Mouse (Mus musculus) kidney, adult 11 months (tissue): ENCODE results near the gene Ick.
"Not testable (repeated sequence)": the region's sequence is repeated elsewhere in the genome, so short reads cannot be mapped to it uniquely, and the experiment has no call there.

ENCODE experiments used
- DNase-seq: peaks from one replicate; pipeline ENCODE4 v3.0.0; 2022

Gene Ick

DNA sequence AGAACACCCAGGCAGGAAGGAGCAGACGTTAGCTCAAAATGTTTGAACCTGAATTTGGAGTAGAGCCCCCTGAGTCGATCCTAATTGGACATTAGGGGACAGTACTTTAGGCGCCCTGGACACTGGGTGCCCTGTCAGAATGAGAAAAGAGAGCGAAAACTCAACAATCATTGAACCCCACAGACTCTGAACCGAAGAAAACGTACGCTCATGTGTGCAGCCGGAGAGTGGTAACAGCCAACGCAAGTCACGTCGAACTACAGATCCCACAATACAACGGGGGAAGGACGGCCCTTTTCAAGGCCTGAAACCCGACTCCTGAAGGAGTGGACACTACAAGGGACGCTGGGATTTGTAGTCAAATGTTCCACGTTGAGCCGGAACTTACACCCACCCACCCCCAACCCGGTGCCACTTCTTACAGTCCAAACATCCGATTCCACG is at the start of gene Ick, which contains the start of gene Fbxo9:
TSS of gene Ick (plus strand) at position 397 of the 444 bp plus-strand sequence.
TSS of gene Fbxo9 (minus strand) at position 270 of the 444 bp plus-strand sequence.
- peak; percentile 93 for DNase-seq

DNA sequence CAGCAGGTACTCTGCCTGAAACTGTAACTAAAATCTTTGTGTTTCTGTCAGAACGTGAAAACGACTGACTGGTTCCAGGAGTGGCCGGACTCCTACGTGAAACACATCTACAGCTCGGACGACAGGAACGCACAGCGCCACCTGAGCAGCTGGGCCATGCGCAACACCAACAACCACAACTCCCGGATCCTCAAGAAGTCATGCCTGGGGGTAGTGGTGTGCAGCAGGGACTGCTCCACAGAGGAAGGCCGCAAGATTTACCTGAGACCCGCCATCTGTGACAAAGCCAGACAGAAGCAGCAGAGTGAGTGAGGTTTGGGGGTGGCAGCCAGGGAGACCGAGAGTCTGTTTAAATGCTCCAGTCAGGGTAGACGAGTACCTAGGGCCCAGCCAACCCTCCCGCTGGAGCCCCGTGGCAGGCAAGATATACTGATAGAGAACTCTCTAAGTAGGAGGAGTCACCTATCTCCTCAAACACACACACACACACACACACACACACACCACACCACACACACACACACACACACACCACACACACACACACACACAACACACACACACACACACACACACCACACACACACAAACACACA is 49.4 kb upstream of the Ick start:
- DNase-seq: no peak

DNA sequence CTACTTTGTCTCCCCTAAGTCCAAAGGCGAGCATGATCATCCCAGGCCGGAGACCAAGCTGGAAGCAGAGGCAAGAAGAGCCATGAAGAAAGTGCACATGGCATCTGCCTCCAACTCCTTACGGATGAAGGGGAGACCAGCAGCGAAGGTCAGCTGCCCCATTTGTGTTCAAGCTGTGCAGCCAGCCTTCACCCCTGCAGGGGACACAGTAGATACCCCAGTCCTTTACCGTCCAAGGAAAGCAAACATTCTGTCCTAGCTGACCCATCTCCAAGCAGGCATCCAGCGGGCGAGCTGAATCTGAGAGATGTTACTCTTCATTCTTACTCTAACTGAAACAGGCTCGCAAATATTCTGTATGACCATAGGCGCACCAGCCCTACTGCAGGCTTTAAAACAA is 46.6 kb upstream of the Ick start:
- DNase-seq: no peak

DNA sequence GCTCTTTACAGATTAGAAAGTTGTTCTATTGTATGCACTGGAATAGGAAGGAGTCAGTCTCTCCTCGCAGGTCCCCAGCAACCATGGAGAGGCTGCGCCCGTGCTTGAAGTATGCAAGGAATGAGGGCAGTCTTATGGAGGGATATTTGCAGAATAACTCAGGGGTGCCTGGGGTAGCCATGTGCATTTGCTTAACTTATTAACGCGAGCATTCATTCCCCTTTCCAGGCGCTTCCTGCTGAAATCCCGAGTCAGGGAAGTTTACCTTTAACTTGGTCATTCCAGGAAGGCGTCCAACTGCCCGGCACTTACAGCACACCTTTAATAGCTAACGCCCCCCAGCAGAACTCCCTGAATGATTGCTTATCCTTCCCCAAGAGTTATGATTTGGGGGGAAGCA is 44.9 kb upstream of the Ick start:
- DNase-seq: peak; percentile 71

DNA sequence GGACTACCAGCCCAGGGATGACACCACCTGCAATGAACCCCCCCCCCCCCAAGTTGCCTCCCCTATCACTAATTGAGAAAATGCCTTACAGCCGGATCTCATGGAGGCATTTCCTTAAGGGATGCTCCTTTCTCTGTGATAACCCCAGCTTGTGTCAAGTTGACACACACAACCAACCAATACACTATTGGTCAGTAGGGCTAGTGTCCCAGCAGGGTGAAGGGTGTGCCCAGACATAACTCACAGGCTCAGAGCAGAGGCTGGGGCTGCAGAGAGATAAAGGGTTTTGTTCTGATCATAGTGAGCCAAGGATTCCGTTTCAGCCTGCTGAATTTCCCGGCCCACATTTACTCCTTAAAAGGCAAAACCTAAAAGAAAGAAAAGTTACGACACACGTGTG is 38.5 kb upstream of the Ick start:
- DNase-seq: no peak

DNA sequence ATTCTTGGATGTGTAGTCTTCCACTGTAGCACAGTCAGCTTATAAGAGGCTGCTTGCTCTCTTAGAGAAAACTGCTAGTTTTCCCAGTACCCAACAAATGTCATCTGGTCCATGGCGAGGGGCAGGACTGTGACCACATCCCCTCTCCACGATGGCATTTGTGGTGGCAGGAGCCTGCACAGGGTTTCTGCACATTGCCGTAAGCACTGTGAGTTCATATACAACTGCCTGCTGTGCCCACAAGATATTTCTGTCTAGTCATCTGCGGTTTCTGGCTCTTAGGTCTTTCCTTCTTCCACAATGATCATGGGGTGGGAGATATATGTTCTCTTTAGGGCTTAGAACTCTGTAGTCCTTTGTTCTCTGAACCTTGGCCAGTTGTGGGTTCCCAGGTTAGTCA is 37.4 kb upstream of the Ick start:
- no peak for DNase-seq

DNA sequence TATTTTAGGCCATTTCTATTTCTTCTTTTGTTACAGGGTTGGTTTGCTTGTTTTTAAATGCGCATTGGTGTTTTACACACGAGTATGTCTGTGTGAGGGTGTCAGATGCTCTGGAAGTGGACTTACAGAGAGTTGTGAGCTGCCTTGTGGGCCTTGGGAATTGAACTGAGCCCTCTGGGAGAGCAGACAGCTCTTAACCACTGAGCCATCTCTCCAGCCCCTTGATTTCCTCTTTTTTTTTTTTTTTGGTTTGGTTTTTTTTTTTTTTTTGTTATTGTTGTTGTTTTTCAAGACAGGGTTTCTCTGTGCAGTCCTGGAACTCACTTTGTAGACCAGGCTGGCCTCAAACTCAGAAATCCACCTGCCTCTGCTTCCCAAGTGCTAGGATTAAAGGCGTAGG is 35.7 kb upstream of the Ick start:
- not testable (repeated sequence) for DNase-seq

DNA sequence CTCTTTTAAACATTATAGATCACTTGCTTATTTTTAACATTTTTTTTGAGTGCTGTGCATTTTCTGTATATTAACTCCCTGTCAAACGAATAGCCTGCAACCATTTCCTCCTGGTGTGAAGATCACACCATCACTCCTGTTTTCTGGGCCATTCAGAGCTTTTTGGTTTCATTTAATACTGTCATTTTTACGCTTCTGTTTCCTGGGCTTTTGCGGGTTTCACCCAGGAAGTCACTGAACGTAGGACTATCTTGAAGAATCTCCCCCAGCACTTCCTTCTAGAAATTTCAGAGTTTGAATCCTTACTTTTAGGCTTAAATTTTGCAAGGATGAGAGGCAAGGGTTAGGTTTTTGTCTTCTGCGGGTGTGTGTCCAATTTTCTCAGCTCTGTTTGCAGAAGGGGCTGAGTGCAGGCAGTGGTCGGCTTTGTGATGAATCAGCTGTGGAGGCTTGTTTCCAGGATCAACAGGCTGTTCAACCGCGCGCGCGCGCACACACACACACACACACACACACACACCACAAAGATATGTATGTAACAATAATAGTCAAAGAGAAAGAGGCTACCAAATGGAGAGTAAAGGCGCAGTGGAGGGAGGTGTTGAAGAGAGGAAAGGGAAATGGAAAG is 35.2 kb upstream of the Ick start:
- no peak for DNase-seq

DNA sequence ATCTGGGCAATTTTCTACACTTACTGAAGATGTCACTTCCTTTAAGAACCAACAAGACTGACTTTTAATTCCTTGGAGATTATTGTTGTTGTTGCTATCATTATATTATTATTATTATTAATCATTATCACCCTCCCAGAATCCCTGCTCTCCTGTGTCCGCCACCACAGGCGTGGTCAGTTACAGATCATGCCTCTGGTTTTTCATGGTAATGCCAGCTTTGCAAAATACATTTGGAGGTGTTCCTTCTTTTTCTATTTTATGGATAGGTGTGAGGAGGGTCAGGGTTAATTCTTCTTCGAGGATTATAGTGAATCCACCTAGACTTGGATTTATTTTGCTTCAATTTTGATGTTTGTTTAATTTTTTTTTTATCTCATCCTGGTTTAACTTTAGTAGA is 33.7 kb upstream of the Ick start:
- DNase-seq: no peak

DNA sequence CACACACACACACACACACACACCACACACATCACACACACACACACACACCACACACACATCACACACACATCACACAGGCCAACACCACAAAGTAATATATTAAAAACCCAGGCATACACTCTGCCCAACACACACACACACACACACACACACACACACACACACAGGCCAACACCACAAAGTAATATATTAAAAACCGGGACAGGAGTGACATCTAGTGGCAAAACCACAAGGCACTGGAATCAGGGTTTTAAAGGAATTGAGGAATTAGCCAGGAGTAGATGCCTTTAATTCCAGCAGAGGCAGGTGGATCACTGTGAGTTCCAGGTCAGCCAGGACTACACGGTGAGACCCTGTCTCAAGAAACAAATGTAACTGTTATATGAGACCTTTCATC is 30.8 kb upstream of the Ick start:
- DNase-seq: no peak

DNA sequence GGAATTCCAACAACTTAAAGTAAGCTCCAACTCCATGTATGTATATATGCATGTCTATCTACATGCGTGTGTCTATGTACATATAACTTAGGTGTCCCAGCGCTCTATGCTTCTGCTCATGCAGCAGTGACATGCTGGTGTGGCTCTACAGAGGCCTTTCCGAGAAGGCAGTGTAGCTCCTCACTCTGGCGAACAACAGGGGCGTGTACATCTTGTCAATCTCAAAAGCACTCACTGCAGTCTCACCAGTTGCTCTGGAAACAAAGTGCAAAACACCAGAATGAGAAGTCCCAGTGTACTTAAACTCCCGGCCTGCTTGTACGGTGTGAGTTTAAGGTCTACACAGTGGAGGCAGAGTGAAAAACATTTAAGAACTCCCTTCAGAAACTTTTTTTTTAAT is 27.2 kb upstream of the Ick start:
- no peak for DNase-seq

DNA sequence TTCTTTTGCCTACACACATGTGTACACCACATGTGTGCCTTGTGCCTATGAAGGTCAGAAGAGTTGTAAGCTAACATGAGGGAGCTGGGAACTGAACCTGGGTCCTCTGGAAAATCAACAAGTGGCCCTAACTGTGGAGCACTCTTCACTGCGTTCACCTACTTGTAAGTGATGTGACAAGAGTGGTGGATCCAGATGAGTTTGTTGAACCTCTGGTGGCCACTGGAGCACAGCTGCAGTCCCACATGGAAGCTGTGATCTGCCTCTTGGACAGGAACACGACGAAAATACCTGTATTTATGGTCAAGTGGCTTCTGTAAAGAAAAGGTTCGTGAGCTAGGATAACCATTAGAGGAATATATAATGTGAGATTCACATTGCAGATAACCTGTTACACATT is 24.7 kb upstream of the Ick start:
- no peak for DNase-seq

DNA sequence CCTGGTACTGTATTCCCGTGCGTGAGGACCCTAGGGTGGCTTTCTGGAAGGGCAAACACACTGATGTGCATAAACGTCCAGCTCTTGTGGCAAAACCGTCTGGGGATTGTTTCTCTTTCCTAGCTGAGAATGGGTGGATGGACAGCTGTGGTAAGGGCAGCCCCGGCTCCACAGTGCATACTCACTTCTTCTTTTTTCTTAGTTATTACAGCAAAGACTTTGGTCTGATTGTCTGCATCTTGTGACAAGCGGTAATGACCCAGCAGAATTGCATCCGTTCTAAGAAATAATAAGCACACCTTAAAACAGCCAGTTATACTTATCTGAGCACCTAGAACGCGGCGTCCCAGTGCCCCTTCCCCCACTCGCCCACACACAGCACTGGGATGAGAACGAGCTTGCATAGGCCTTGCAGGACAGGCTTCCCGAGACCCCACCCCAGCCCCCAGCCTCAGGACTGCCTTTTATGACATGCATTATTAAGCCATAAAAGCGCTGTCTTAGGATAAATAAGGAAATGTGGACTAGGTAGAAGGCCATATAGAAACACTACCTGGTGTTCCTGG is 23.2 kb upstream of the Ick start:
- DNase-seq: no peak

DNA sequence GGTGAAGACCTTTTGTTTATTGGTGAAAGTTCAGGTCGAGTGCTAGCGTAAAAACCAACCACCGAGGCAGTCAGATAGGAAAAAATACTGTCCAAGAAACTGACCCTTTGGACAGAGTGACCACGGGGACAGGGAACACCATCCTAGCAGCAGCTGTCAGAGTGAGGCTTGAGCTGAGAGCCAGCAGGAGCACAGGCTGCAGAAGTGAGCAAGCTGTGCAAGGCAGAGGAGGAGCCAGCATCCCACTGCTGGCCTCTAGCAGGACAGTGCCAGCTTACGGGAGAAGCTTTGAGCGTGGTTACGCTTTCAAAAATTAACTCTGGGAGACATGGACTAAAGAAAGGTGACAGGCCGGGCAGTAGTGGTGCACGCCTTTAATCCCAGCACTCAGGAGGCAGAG is 21.2 kb upstream of the Ick start:
- DNase-seq: no peak

DNA sequence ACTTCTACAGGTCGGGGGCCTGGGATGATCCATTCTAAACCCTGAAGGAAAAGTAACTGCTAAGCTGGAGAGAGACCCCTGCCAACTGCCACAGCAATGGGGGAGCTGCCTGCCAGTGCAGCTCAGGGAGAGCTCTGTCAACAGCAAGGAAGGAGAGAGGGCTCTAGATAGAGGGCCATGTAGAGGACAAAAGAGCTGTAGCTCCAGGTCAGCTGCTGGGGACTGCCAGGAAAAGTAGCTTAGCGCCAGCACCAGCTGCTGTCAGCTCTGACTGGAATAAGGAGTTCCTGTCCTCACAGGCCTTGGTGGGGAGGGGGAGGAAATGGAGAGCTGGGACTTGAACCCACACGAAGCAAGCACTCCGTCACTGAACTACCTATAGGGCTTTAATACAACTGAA is 20.5 kb upstream of the Ick start:
- DNase-seq: no peak

DNA sequence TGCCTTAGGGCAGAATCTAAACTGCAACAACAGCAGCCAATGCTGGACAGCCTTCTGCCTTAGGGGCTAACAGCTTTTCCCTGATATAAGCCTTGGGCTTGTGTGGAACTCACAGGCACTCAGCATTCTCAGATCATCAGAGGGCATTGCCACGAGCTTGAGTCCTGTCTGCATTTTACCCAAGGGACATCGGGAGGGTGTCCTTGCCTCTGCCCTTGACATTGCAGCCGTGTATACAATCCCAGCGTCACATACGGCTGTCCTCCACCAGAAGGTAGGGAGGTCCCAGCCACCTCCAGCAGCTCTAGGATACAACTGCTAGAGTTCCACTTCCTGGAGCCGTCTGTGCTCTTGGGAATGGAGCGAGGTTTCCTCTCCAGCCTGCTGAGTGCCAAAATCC is 20.0 kb upstream of the Ick start:
- no peak for DNase-seq

DNA sequence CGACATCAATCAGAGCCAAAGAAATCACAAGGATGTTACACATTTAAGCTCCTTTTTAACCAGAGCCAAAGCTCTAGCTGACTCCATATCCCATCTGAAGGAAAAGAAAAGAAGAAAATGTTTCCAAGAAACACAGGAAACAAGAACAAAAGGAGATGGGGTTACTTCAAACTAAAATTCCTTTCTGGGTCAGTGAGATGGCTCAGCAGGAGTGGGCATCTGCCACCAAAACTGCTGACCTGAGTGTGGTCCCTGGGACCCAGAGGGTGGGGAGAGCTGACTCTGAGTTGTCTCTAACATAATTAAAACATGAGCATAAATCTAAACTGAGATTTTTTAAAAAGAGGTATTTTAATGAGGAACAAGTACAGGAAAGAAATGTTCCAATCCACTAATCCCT is 19.1 kb upstream of the Ick start:
- no peak for DNase-seq

DNA sequence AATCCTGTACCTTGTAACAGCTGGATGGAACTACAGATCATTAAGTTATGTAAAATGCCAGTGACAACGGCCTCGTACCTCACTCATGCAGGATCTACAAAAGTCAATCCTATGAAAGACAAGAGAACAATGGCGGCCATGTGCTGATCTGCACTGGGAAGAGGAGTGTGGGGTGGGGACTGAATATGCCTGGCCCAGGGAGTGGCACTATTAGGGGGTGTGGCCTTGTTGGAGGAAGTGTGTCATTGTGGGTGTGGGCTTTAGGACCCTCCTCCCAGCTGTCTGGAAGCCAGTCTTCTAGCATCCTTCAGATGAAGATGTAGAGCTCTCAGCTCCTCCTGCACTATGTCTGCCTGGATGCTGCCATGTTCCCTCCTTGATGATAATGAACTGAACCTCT is 18.4 kb upstream of the Ick start:
- DNase-seq: no peak

DNA sequence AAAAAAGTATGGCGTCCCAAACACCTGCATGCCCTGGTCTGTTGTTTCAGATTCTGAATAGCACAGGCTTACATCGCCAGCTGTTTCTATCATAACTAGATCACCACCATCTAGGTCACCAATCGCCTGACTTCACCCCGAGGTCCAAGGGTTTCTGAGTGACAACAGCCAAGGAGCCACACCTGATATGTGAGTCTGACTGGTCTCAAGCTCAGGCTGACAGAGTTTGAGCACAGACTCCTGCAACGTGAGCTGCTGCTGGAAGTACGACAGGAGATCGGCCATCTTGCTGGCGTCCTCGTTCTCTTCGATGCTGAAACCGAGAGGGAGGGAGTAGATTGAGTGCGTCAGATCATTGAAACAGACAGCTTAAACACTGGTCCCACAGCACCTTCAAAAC is 13.3 kb upstream of the Ick start:
- no peak for DNase-seq

DNA sequence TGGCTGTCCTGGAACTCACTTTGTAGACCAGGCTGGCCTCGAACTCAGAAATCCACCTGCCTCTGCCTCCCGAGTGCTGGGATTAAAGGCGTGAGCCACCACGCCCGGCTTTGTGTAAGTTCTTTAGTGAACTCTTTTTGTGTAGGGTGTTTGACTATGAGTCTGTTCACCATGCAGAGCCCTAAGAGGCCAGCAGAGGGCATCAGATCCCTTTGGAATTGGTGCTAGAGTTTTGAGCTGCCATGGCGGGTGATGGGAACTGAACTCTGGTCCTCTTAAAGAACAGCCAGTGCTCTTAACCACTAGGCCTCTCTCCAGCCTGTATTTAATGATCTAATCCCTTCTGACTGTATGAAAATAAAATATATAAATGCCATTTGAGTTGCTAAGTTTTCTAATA is 12.6 kb upstream of the Ick start:
- no peak for DNase-seq

DNA sequence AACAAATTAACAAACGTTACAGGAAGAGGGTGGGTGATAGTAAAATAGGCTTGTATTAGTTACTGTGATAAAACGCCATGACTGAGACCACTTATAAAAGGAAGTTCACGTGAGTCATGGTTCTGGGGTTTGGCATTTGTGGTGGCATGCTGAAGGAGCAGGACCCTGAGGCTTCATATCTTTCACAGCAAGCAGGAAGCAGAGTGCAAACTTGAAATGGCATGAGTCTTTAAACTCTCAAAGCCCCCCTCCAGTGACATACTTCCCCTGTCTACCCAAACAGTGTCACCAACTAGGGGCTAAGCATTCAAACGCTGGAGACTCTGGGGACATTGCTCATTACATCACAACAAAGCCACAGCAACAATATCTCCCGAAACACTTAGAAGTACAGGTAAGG is 8.0 kb upstream of the Ick start:
- no peak for DNase-seq

DNA sequence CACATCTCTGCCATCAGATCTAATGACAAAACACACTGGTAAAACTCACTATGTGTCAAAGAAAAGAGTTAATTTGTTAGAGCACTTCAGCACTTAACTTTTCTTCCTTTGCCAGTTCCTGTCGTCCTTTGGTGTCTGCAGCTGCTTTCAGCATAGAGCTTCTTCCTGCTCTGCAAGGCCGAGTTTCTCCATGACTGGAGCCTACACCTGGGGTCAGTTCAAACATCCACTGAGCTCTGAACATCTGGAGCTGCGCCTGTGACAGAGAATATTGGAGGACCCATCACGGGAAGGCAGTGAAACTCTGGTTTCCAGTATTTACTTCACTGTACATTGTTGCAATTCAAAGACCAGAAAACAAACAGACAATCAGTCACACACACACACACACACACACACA is 7.6 kb upstream of the Ick start:
- no peak for DNase-seq

DNA sequence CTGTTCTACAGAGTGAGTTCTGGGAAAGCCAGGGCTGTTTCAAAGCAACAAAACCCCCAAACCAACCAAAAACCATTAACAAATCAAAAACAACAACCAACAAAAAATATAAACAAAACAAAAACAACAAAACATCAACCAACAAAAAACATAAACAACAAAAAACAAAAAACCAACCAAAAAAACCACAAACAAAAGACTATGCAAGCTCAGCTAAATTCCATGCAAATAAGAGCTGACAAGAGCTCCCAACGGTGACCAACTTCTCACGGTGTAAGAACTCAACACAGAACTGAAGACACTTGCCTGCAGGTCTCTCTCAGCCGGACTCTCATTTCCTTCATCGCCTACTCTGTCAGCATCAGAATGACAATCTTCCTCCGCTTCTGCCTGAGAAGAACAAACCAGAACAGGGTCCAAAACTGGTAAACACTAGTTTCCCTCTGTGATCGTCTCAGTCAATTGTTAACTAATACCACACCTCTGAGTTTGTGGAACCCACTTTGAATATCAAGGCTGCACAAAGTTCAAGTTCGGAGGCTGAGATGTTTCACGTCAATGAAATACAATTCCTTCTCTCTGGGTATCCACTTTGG is 4.9 kb upstream of the Ick start:
- DNase-seq: no peak

DNA sequence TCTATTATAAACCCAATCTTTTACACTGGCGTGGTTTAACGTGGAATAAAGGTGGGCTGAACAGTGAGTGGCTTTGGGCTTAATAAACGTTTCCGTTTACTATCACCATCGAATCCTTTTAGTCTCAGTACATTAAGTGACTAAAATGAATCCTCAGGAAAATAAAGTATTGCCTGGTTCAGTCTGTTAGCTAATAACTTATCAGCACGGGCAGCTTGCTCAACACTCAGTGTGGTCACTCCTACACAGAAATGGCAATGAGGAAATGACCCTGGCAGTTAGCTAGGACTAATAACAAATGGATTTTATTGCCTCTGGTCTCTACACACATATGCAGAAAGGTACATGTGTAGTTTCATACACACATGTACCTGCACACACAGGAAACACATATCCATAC is 4.0 kb upstream of the Ick start:
- DNase-seq: no peak
